Mouse (Mus musculus) hematopoietic stem cell, adult 5-6 weeks (primary cell): ENCODE results near the gene Tmem221. TPM values are rescaled to one million over a fixed set of nuclear protein-coding genes. Genes with fewer than 3 reads are reported as not detected.

ENCODE experiments used
- total RNA-seq: library from RNA; stranded (forward); fragments of 172-1452, 232-1000 nt; gene quantifications from 2 replicates; pipeline ENCODE4 v1.2.3, GENCODE M21; 2017

Tmem221 gene
- total RNA-seq, 1 experiment from 2014 or later: not detected

Other genes with a start within 250 kb of the Tmem221 start
- 178 and 190 TPM in 2 replicates for gene Use1, start 192.0 kb downstream of the Tmem221 start, total RNA-seq
- gene Ocel1, start 187.6 kb downstream of the Tmem221 start, total RNA-seq: 14.6 and 16.5 TPM in 2 replicates
- 1.7 and 15.0 TPM in 2 replicates for gene Nr2f6, start 176.9 kb downstream of the Tmem221 start, total RNA-seq
- not detected in 2 replicates for gene Ushbp1, start 163.1 kb downstream of the Tmem221 start, total RNA-seq
- gene Babam1, start 162.0 kb downstream of the Tmem221 start, total RNA-seq: 71.4 and 85.8 TPM in 2 replicates
- gene Ankle1, start 152.9 kb downstream of the Tmem221 start, total RNA-seq: 7.1 and 14.8 TPM in 2 replicates
- 19.8 and 20.7 TPM in 2 replicates for gene Abhd8, start 95.2 kb downstream of the Tmem221 start, total RNA-seq
- gene Mrpl34, start 93.9 kb downstream of the Tmem221 start, total RNA-seq: 35.8 and 61.7 TPM in 2 replicates
- 15.8 and 18.9 TPM in 2 replicates for gene Dda1, start 89.7 kb downstream of the Tmem221 start, total RNA-seq
- 6.7 and 9.2 TPM in 2 replicates for gene Ano8, start 72.9 kb downstream of the Tmem221 start, total RNA-seq
- gene Gtpbp3, start 70.8 kb downstream of the Tmem221 start, total RNA-seq: 8.8 and 14.1 TPM in 2 replicates
- 0.38 TPM in 1 of 2 replicates, not detected in the other for gene Plvap, start 47.1 kb downstream of the Tmem221 start, total RNA-seq
- not detected in 2 replicates for gene Ccdc194, start 33.2 kb downstream of the Tmem221 start, total RNA-seq
- gene Bst2, start 21.4 kb downstream of the Tmem221 start, total RNA-seq: 65.1 and 74.2 TPM in 2 replicates
- gene Mvb12a, start 15.9 kb downstream of the Tmem221 start, total RNA-seq: 37.2 and 60.0 TPM in 2 replicates
- gene Nxnl1, start 7.7 kb upstream of the Tmem221 start, total RNA-seq: 0.40 and 0.50 TPM in 2 replicates
- 13.3 and 16.6 TPM in 2 replicates for gene Slc27a1, start 10.0 kb upstream of the Tmem221 start, total RNA-seq
- gene Pgls, start 33.3 kb upstream of the Tmem221 start, total RNA-seq: 51.4 and 93.2 TPM in 2 replicates
- 1.0 and 9.7 TPM in 2 replicates for gene Fam129c, start 38.8 kb upstream of the Tmem221 start, total RNA-seq
- 53.6 and 78.4 TPM in 2 replicates for gene Colgalt1, start 52.1 kb upstream of the Tmem221 start, total RNA-seq
- 2.6 and 3.6 TPM in 2 replicates for gene Unc13a, start 112.9 kb upstream of the Tmem221 start, total RNA-seq
- 32.8 and 34.1 TPM in 2 replicates for gene Jak3, start 117.4 kb upstream of the Tmem221 start, total RNA-seq
- gene Insl3, start 130.3 kb upstream of the Tmem221 start, total RNA-seq: 6.2 and 8.9 TPM in 2 replicates
- 1.3 TPM in 2 replicates for gene B3gnt3, start 142.9 kb upstream of the Tmem221 start, total RNA-seq
- 90.7 and 99.4 TPM in 2 replicates for gene Fcho1, start 166.8 kb upstream of the Tmem221 start, total RNA-seq